Mouse (Mus musculus): ENCODE results near the gene Immp1l. TPM values are rescaled to one million over a fixed set of nuclear protein-coding genes. Genes with fewer than 3 reads are reported as not detected.

The Immp1l gene
- polyA plus RNA-seq, 1 experiment = 1.8 TPM

DNA sequence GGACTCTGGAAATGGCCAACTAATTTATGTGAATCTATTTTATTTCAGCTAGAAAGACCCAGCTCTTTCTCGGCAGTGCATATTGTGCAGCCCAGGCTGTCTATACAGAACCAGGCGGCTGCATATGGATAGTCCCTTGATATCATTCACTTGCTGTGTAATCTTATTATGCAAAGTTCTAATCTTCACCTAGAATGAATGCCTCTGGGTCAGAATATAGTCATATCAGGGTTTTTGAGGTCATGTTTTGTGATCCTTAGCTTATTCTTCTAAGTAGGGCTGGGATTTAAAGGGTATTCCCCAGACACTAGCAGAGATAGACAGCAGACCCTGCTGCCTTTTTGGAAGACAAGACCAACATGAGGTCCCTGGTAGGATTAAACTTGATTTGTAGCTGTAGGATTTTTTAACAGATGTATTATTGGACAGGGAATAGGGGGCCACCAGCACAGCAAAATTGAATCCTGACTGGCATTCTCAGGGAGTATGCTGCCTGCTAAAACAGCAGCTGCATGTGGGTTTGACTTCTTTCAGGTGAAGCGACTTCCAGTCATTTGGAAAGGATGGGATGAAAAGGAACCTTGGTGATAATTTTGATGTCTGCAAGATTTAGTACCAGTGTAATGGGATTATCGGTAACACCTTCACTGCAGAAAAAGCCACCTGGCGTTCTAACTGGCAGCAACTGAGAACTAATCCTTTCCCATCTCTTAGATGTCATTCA is 13.3 kb downstream of the Immp1l start:
- no peaks in the 10 kb centered on the region for H3K27me3 ChIP-seq (replicated peaks)

GRCm38 (mm10) chr2:105950131-105950530 is 45.7 kb downstream of the Immp1l start:
- H3K36me3 ChIP-seq (replicated peaks; ENCODE audit: low read length) = peaks cover 18% of the 10 kb centered on the region
- no peak for TF ChIP-seq FLI1 (IDR thresholded peaks at IDR 0.05; ENCODE audit: low read length)
- no peak for TF ChIP-seq GATA1 (IDR thresholded peaks at IDR 0.05; ENCODE audit: borderline replicate concordance, low read length)
- no peaks in the 10 kb centered on the region for H3K4me1 ChIP-seq
- no peak overlapping the region for H3K4me3 ChIP-seq (replicated peaks)
- H3K27me3 ChIP-seq (replicated peaks) = no peaks in the 10 kb centered on the region
- no peaks in the 10 kb centered on the region for H3K9me3 ChIP-seq

More for the DNA sequence above, 13.3 kb downstream of the Immp1l start:
- Histone ChIP-seq H3K4me1 (peaks cover 7% of the 10 kb centered on the region; the same call in 1 of the 2 replicates), H3K4me3 (replicated peaks) (no peak overlapping the region), H3K9me3 (0 out of 2 replicates have a peak, but pooled peaks cover 3% of the 10 kb centered on the region), H3K36me3 (replicated peaks; ENCODE audit: low read length) (peaks cover 15% of the 10 kb centered on the region)
- TF ChIP-seq GATA1 (IDR thresholded peaks at IDR 0.05; ENCODE audit: borderline replicate concordance, low read length) (no peak), FLI1 (IDR thresholded peaks at IDR 0.05; ENCODE audit: low read length) (no peak)

DNA sequence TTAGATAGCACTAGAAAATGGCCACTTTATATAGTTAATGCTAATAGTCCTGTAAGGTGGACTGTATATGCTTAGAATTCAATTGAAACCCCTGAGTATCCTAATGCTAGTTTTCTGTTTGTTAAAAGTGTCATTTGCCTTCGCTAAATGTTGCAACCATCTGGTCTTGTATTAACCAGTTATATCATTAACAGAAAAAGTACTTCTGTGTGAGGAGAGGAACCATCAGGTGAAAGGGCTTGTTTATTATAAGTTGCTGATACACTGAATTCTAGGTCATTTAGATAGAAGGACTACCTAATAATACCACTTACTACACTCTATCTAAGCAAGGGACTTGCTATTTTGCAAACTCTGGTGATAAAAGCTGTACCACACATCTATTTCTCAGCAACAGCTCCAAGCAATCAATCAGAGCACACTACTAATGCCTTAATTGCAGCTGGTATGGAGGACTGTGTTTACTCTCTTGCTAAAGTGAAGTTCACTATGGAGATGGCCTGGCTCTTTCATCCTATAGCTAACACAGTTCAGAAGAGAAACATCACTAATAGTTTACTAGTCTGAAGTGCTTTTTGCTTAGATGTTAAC is 47.0 kb downstream of the Immp1l start:
- H3K9me3 ChIP-seq = no peaks in the 10 kb centered on the region
- peaks cover 19% of the 10 kb centered on the region for H3K36me3 ChIP-seq (replicated peaks; ENCODE audit: low read length)
- no peaks in the 10 kb centered on the region for H3K27me3 ChIP-seq (replicated peaks)
- H3K4me1 ChIP-seq = no peaks in the 10 kb centered on the region
- H3K4me3 ChIP-seq (replicated peaks) = no peak overlapping the region
- TF ChIP-seq GATA1 (IDR thresholded peaks at IDR 0.05; ENCODE audit: borderline replicate concordance, low read length) = no peak
- no peak for TF ChIP-seq FLI1 (IDR thresholded peaks at IDR 0.05; ENCODE audit: low read length)

GRCm38 (mm10) chr2:105953862-105954261 is 49.4 kb downstream of the Immp1l start:
- TF ChIP-seq GATA1 (IDR thresholded peaks at IDR 0.05; ENCODE audit: borderline replicate concordance, low read length) (no peak), FLI1 (IDR thresholded peaks at IDR 0.05; ENCODE audit: low read length) (no peak)
- H3K9me3 ChIP-seq = no peaks in the 10 kb centered on the region
- H3K4me3 ChIP-seq (replicated peaks) = no peak overlapping the region
- H3K36me3 ChIP-seq (replicated peaks; ENCODE audit: low read length) = peaks cover 28% of the 10 kb centered on the region
- no peaks in the 10 kb centered on the region for H3K4me1 ChIP-seq
- no peaks in the 10 kb centered on the region for H3K27me3 ChIP-seq (replicated peaks)

DNA sequence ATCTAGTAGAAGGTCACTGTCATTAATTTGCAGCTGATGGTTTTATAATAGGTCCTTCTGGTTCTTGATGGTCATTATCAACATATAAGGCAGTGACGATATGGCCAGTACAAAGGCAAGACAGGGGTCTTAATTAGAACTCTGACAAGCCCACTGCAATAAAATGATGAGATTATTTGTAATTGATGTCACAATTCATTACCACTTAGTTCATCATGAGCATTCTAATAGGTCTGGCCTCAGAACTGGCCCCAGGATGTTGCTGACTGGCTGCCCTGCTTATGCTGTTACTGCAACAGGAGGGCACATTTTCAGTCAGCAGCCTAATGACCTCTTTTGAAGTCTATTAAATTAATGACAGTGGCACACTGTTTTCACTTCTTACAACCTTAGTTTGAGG is 59.0 kb downstream of the Immp1l start:
- no peaks in the 10 kb centered on the region for H3K4me1 ChIP-seq
- no peak for TF ChIP-seq GATA1 (IDR thresholded peaks at IDR 0.05; ENCODE audit: borderline replicate concordance, low read length)
- no peak for TF ChIP-seq FLI1 (IDR thresholded peaks at IDR 0.05; ENCODE audit: low read length)
- no peaks in the 10 kb centered on the region for H3K27me3 ChIP-seq (replicated peaks)
- H3K36me3 ChIP-seq (replicated peaks; ENCODE audit: low read length) = peaks cover 64% of the 10 kb centered on the region
- H3K4me3 ChIP-seq (replicated peaks) = no peak overlapping the region
- no peaks in the 10 kb centered on the region for H3K9me3 ChIP-seq

- Histone ChIP-seq H3K27me3 (replicated peaks) (no peaks in the 10 kb centered on the region), H3K4me1 (peaks cover 6% of the 10 kb centered on the region; the same call in 1 of the 2 replicates), H3K9me3 (no peaks in the 10 kb centered on the region), H3K4me3 (replicated peaks) (no peak overlapping the region), H3K36me3 (replicated peaks; ENCODE audit: low read length) (peaks cover 18% of the 10 kb centered on the region)
- TF ChIP-seq FLI1 (IDR thresholded peaks at IDR 0.05; ENCODE audit: low read length) (no peak), GATA1 (IDR thresholded peaks at IDR 0.05; ENCODE audit: borderline replicate concordance, low read length) (no peak)
Observed at GRCm38 (mm10) chr2:105973941-105974340, 69.5 kb downstream of the Immp1l start.

GRCm38 (mm10) chr2:105978065-105978464 is 73.6 kb downstream of the Immp1l start:
- no peaks in the 10 kb centered on the region for H3K9me3 ChIP-seq
- 0 out of 2 replicates have a peak, but pooled peaks cover 3% of the 10 kb centered on the region for H3K4me1 ChIP-seq
- H3K4me3 ChIP-seq (replicated peaks) = no peak overlapping the region
- TF ChIP-seq FLI1 (IDR thresholded peaks at IDR 0.05; ENCODE audit: low read length) (no peak), GATA1 (IDR thresholded peaks at IDR 0.05; ENCODE audit: borderline replicate concordance, low read length) (no peak)
- H3K36me3 ChIP-seq (replicated peaks; ENCODE audit: low read length) = peaks cover 16% of the 10 kb centered on the region
- no peaks in the 10 kb centered on the region for H3K27me3 ChIP-seq (replicated peaks)

DNA sequence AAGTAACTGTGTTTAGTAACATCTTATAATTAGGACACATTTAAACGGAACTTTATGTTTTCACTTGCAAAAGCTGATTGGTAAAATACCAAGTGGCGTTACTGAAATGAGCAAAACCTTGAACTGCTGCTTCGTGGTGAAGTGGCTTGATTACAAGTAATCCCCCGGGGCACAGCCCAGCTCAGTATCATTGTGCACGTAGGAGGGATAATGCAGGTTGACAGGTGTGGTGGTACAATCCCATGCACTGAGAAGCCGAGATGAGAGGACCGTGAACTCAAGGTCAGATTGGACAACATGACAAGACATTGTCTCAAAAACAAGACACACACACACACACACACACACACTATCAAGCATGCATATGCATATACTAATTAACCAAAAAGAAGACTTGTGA is 80.8 kb downstream of the Immp1l start:
- H3K4me1 ChIP-seq = peaks cover 17% of the 10 kb centered on the region; the same call in 1 of the 2 replicates
- H3K27me3 ChIP-seq (replicated peaks) = no peaks in the 10 kb centered on the region
- H3K36me3 ChIP-seq (replicated peaks; ENCODE audit: low read length) = peaks cover 6% of the 10 kb centered on the region
- TF ChIP-seq FLI1 (IDR thresholded peaks at IDR 0.05; ENCODE audit: low read length) = no peak
- TF ChIP-seq GATA1 (IDR thresholded peaks at IDR 0.05; ENCODE audit: borderline replicate concordance, low read length) = no peak
- no peak overlapping the region for H3K4me3 ChIP-seq (replicated peaks)
- H3K9me3 ChIP-seq = no peaks in the 10 kb centered on the region

DNA sequence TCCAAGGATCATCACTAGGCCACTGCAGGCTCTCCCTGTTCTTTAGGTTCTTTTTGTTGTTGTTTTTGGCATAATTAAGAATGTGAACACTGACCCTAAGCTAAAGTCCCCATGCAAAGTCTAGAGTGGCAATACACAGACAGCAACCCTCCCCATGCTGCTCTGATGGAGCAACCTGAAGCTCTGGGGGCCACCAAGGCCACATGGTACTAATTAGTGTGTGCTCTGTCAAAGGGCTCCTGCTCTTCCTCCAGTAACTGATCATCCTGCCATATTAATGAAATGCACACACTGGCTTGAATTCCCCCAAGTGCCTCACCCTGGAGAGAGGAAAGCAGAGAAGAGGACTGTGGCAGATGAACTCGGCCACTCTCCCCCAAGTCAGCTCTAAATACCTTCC is 82.7 kb downstream of the Immp1l start:
- Histone ChIP-seq H3K9me3 (no peaks in the 10 kb centered on the region), H3K4me3 (replicated peaks) (no peak overlapping the region), H3K4me1 (peaks cover 14% of the 10 kb centered on the region; the same call in 1 of the 2 replicates), H3K36me3 (replicated peaks; ENCODE audit: low read length) (peaks cover 4% of the 10 kb centered on the region), H3K27me3 (replicated peaks) (no peaks in the 10 kb centered on the region)
- no peak for TF ChIP-seq FLI1 (IDR thresholded peaks at IDR 0.05; ENCODE audit: low read length)
- no peak for TF ChIP-seq GATA1 (IDR thresholded peaks at IDR 0.05; ENCODE audit: borderline replicate concordance, low read length)

GRCm38 (mm10) chr2:105987999-105988398 is 83.6 kb downstream of the Immp1l start:
- TF ChIP-seq GATA1 (IDR thresholded peaks at IDR 0.05; ENCODE audit: borderline replicate concordance, low read length) = no peak
- no peak for TF ChIP-seq FLI1 (IDR thresholded peaks at IDR 0.05; ENCODE audit: low read length)

More at GRCm38 (mm10) chr2:105987999-105988398, 83.6 kb downstream of the Immp1l start:
- Histone ChIP-seq H3K9me3 (no peaks in the 10 kb centered on the region), H3K27me3 (replicated peaks) (no peaks in the 10 kb centered on the region), H3K36me3 (replicated peaks; ENCODE audit: low read length) (peaks cover 4% of the 10 kb centered on the region), H3K4me1 (peaks cover 14% of the 10 kb centered on the region; the same call in 1 of the 2 replicates), H3K4me3 (replicated peaks) (no peak overlapping the region)

Measured in megakaryocyte, embryonic 14.5 days (primary cell).